Mouse (Mus musculus): ENCODE results near the gene Cldn15.

GRCm38 (mm10) chr5:136961334-136961982, 5.0 kb upstream of the Cldn15 start:
- TF ChIP-seq POLR2A (IDR thresholded peaks at IDR 0.05; ENCODE audit: borderline replicate concordance, extremely low read depth, insufficient read depth, insufficient read length, poor library complexity, severe bottlenecking) (no peak), CTCF (IDR thresholded peaks at IDR 0.05; ENCODE audit: borderline replicate concordance, extremely low read depth, insufficient read depth, insufficient read length) (no peak)
